Mouse (Mus musculus) lung, postnatal 0 days (tissue): ENCODE measurements around the gene Myo9a. TPM values are rescaled to one million over a fixed set of nuclear protein-coding genes. Genes with fewer than 3 reads are reported as not detected.

Source experiments
- ATAC-seq: fragments of 200-750 bp; cut with Nextera tagmentation; 2 replicates; pipeline ENCODE4 v1.8.0; 2017; ENCODE audit warnings: moderate library complexity
- DNase-seq: peaks from one replicate; pipeline ENCODE4 v3.0.0-alpha.2; 2016; ENCODE audit warnings: low spot score
- H3K27ac ChIP-seq: fragments of 300-500 bp; sonication (generic); 2 replicates; pipeline ENCODE4 v1.5.1; 2014; ENCODE audit warnings: antibody characterized with exemption, mild to moderate bottlenecking, low read length, mixed read lengths
- H3K27me3 ChIP-seq: fragments of 300-500 bp; sonication (generic); replicated peaks from 2 replicates; pipeline ENCODE4 v1.6.1; 2014; ENCODE audit warnings: low read length, mixed read lengths; ENCODE audit not compliant: insufficient read depth
- H3K36me3 ChIP-seq: fragments of 300-500 bp; sonication (generic); 2 replicates; pipeline ENCODE4 v1.6.1; 2014; ENCODE audit warnings: low read length, mixed read lengths; ENCODE audit not compliant: insufficient read depth
- H3K4me1 ChIP-seq: fragments of 300-500 bp; sonication (generic); 2 replicates; pipeline ENCODE4 v1.6.1; 2014; ENCODE audit warnings: antibody characterized with exemption, low read depth, low read length, mixed read lengths; ENCODE audit not compliant: insufficient read depth
- H3K4me2 ChIP-seq: fragments of 300-500 bp; sonication (generic); replicated peaks from 2 replicates; pipeline ENCODE4 v1.6.1; 2014; ENCODE audit warnings: low read depth, mild to moderate bottlenecking, low read length, moderate library complexity, mixed read lengths
- H3K4me3 ChIP-seq: fragments of 300-500 bp; sonication (generic); 2 replicates; pipeline ENCODE4 v1.5.1; 2014; ENCODE audit warnings: low read depth, low read length
- H3K9ac ChIP-seq: fragments of 300-500 bp; sonication (generic); replicated peaks from 2 replicates; pipeline ENCODE4 v1.6.1; 2014; ENCODE audit warnings: low read depth, mild to moderate bottlenecking
- H3K9me3 ChIP-seq: fragments of 300-500 bp; sonication (generic); 2 replicates; pipeline ENCODE4 v1.6.1; 2016; ENCODE audit warnings: low read length, mixed read lengths
- CTCF ChIP-seq: IDR thresholded peaks from 2 replicates; pipeline ENCODE4 v1.5.1; 2016; ENCODE audit warnings: antibody characterized with exemption, mild to moderate bottlenecking
- EP300 ChIP-seq: IDR thresholded peaks from 2 replicates; pipeline ENCODE4 v1.6.1; 2016; ENCODE audit warnings: antibody characterized with exemption, mild to moderate bottlenecking, control low read depth
- WGBS: fragments of 180-500 bp; shearing (Covaris S2); extraction: QIAGEN DNeasy Blood & Tissue Kit; methylation state at CpG from one replicate; pipeline ENCODE4 v1.1.7; 2014; 5-methylcytosine and 5-hydroxymethylcytosine counted together
- polyA plus RNA-seq: library from polyadenylated mRNA; unstranded; fragments of >200 nt; fragmentation: Nextera tagmentation; extraction: Ambion mirVana; gene quantifications from 2 replicates; pipeline ENCODE4 v1.2.1, GENCODE M21; 2015

The Myo9a gene
- polyA plus RNA-seq, 1 experiment from 2014 or later, result 8.1 TPM

DNA sequence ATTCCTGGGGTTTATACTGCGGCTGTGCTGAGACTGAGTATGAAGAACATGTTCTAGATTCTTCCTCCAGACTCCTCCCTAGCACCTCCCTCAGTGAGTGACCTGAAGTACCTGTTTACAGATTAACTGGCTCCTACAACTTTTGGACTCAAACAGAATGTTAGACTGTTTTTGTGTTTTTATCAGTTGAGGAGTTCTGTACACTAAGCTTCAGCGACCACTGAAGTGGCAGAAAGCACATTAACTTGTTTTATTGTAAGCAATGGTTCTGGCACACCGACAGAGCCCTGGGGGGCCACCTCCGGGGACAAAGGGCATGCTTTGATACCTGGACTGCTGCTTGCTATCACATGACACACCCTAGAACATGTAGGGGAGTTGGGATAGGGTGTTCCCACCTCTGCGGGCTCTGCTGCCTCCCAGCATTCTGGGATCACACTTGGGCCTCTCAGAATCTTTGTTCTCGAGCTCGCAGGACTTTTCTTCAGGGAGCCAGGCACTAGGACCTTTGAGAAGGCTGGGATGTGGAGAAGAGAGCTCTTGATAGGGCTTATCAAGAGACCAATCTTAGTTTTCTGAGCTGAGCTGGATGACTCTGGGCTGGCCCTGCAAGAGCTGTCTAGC lies 34.3 kb upstream of the Myo9a start:
- 0 out of 2 replicates have a peak, but pooled peaks cover 8% of the 10 kb centered on the region for H3K4me1 ChIP-seq
- H3K27ac ChIP-seq, result peak overlapping the region; percentile 80
- H3K9me3 ChIP-seq, result no peaks in the 10 kb centered on the region
- H3K9ac ChIP-seq, result no peak overlapping the region
- no peak overlapping the region for H3K4me2 ChIP-seq
- H3K27me3 ChIP-seq, result no peaks in the 10 kb centered on the region
- WGBS, result 50% methylated on average over 7 of the region's 7 CpGs
- TF ChIP-seq EP300 (peak; percentile 87), CTCF (no peak)
- H3K4me3 ChIP-seq, result no peak overlapping the region
- no peaks in the 10 kb centered on the region for H3K36me3 ChIP-seq
- ATAC-seq (peak; percentile 80), DNase-seq (peak; percentile 73)

DNA sequence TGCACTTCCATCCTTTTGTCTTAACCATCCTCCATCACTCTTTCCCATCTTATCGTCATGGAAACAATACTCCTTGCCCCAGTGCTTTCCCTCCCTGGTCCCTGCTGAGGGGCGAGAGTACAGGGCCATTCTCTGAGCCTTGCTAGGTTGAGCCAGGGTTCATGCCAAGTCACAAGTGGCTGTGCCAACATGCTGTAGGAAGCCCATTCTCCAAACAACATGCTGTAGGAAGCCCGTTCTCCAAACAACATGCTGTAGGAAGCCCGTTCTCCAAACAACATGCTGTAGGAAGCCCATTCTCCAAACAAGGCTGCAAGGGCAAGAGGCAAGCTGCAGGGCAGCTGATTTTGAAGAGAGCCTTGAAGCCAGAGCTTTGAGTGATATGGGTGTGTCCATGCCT lies 32.5 kb upstream of the Myo9a start:
- DNase-seq (peak; percentile 46), ATAC-seq (peak; percentile 42; the same call in 1 of the 2 replicates)
- no peak overlapping the region for H3K4me3 ChIP-seq
- peaks cover 8% of the 10 kb centered on the region; the same call in 1 of the 2 replicates for H3K4me1 ChIP-seq
- H3K9ac ChIP-seq, result no peak overlapping the region
- H3K27ac ChIP-seq, result 0 out of 2 replicates have a peak overlapping the region, but pooled peaks have one; percentile 32
- WGBS, result 37% methylated on average over 4 of the region's 4 CpGs
- no peak; the same call in 1 of the 2 replicates for TF ChIP-seq CTCF
- TF ChIP-seq EP300, result peak; percentile 38; the same call in 1 of the 2 replicates
- H3K36me3 ChIP-seq, result no peaks in the 10 kb centered on the region
- no peaks in the 10 kb centered on the region for H3K9me3 ChIP-seq
- H3K4me2 ChIP-seq, result no peak overlapping the region
- no peaks in the 10 kb centered on the region for H3K27me3 ChIP-seq

DNA sequence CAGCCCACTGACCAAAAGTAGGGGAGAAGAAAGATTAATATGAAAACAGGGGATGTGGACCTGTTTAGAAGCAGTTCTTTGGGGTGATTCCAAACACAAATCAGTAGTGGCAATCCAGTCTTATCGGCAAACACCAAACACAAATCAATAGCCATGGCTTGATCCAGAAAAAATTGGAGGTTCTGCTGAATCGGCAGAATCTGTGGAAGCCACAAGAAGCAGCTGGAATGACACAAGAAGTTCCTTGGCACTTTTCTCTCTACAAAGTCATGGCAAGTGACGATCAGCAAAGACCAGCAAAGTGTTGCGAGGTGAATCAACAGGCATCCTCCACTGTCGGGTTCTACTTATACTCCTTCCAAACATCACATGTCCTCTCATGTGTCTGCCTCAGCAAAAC lies 29.6 kb upstream of the Myo9a start:
- no peaks in the 10 kb centered on the region for H3K9me3 ChIP-seq
- 76% methylated on average over 5 of the region's 5 CpGs for WGBS
- no peaks in the 10 kb centered on the region for H3K36me3 ChIP-seq
- ATAC-seq, result no peak
- H3K4me1 ChIP-seq, result peaks cover 10% of the 10 kb centered on the region; the same call in 1 of the 2 replicates
- TF ChIP-seq EP300 (no peak), CTCF (no peak)
- no peak overlapping the region for H3K9ac ChIP-seq
- no peak overlapping the region for H3K27ac ChIP-seq
- no peaks in the 10 kb centered on the region for H3K27me3 ChIP-seq
- no peak for DNase-seq
- H3K4me2 ChIP-seq, result no peak overlapping the region
- H3K4me3 ChIP-seq, result no peak overlapping the region

DNA sequence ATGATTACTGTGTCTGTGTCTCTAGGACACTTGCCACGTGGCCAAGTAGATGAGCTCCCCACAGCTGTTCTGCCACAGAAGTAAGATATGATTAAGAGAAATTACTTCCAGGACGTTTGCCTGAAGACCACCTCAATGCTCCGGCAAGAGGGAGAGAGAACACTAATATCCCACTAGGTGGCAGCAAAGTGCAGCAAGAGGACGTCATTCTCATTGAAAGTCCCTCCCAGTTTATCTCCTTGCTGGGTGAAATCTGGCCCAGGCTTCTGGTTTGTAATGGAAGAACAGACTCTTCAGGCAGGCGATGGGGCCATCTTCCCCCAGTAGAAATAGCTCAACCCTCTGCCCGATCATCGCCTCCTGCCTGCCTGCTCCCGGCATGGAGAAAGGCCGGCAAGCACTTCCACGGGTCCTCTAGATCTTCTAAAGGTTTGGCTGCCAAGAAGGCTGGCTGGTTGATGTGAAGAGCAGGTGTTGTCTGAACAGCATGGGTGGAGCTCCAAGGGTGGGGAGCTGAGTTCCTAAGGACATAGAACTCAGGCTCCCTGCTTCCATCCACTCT lies 27.5 kb upstream of the Myo9a start:
- no peaks in the 10 kb centered on the region for H3K36me3 ChIP-seq
- ATAC-seq (peak; percentile 59), DNase-seq (peak; percentile 95)
- peak overlapping the region; percentile 43 for H3K4me2 ChIP-seq
- H3K9me3 ChIP-seq, result no peaks in the 10 kb centered on the region
- H3K27ac ChIP-seq, result peak overlapping the region; percentile 60
- H3K27me3 ChIP-seq, result no peaks in the 10 kb centered on the region
- 9% methylated on average over 10 of the region's 10 CpGs for WGBS
- no peak overlapping the region for H3K9ac ChIP-seq
- H3K4me1 ChIP-seq, result peaks cover 3% of the 10 kb centered on the region; the same call in 1 of the 2 replicates
- H3K4me3 ChIP-seq, result no peak overlapping the region
- peak; percentile 93 for TF ChIP-seq CTCF
- 0 out of 2 replicates have a peak, but pooled peaks have one; percentile 23 for TF ChIP-seq EP300

DNA sequence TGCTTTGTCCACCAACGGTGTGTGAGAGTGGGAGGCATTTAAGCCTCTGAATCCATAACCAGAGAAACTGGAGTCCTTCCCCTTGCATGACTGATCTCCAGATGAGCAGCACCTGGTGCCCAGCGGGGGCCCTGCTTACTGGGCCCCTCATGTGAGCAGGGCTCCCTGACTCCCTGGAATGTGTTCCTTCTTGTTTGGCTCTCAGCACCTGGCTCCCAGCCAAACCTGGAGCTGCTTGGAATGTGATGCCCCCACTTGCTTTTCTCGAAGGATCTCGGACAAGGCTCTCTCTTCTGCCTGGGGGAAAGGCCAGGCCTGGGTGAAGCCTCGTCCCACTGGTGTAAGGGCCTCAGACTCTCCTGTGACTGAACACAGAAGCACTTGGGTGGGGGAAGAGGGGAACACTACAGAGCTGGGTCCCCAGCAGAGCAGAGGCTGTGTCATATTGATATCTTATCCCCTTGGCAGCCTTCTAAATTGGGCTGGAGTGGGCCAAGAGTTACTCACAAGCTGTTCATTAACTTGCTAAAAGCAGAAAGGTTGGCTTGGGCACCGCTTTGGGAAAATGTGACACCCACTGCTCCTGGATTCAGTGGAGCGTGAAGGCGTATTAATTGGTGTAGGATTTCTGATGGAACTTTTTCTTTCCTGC lies 26.8 kb upstream of the Myo9a start:
- Histone ChIP-seq H3K9ac (no peak overlapping the region), H3K27me3 (no peaks in the 10 kb centered on the region), H3K27ac (peak overlapping the region; percentile 60; the same call in 1 of the 2 replicates), H3K36me3 (no peaks in the 10 kb centered on the region), H3K4me2 (no peak overlapping the region), H3K9me3 (no peaks in the 10 kb centered on the region), H3K4me1 (peaks cover 3% of the 10 kb centered on the region; the same call in 1 of the 2 replicates), H3K4me3 (no peak overlapping the region)
- 35% methylated on average over 8 of the region's 8 CpGs for WGBS
- DNase-seq (peak; percentile 61), ATAC-seq (peak; percentile 75)
- peak; percentile 58; the same call in 1 of the 2 replicates for TF ChIP-seq EP300
- no peak for TF ChIP-seq CTCF

DNA sequence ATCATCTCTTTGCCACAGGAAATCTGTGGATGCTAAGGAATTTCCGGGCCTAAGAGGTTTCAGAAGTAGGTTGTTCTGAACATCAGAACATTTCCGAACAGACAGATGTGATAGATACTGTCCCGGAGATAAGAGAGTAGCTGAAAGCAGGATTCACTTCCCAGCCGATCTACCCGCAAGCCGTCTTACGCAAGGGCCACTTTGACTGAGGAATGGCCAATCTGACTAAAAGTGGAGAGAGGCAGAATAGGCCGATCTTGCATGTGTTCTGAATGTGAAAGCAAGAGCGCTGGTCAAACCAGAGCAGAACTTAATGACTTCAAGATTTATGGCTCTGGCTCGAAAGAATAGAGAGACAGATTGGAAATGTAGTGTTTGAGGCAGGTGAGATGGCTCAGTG lies 25.2 kb upstream of the Myo9a start:
- Histone ChIP-seq H3K27me3 (no peaks in the 10 kb centered on the region), H3K27ac (no peak overlapping the region), H3K9me3 (no peaks in the 10 kb centered on the region), H3K4me2 (no peak overlapping the region), H3K9ac (no peak overlapping the region), H3K36me3 (no peaks in the 10 kb centered on the region), H3K4me1 (peaks cover 3% of the 10 kb centered on the region; the same call in 1 of the 2 replicates), H3K4me3 (no peak overlapping the region)
- WGBS, result 49% methylated on average over 10 of the region's 10 CpGs
- DNase-seq (peak; percentile 47), ATAC-seq (no peak)
- TF ChIP-seq CTCF, result no peak
